Mouse (Mus musculus) hindlimb bud, embryonic 11.5 days (tissue): ENCODE results near the gene Prrg2.

Experiments used
- DNase-seq: peaks from one replicate; pipeline ENCODE4 v3.0.0-alpha.2; 2012; ENCODE audit warnings: low read depth, low spot score; ENCODE audit errors: extremely low spot score

The Prrg2 gene

DNA sequence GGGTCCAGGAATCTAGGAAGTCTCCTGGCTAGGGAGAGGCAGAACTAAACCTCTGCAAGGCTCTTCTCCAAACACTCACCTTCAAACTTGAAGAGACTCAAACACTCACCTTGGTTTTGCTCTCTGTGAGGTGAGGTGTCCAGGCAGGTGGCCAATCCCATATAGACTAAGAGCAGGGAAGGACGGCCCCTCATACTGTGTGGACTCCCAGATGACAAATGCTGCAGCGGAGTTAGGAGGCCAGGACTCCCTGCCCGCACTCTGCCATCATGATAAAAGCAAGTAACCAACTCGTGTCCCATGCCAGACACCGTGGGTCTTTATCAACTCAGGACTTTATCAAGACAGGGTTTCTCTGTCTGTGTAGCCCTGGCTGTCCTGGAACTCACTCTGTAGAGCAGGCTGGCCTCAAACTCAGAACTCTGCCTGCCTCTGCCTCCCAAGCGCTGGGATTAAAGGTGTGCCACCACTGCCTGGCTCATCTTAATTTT lies 1.8 kb downstream of the Prrg2 start:
- DNase-seq = no peak

DNA sequence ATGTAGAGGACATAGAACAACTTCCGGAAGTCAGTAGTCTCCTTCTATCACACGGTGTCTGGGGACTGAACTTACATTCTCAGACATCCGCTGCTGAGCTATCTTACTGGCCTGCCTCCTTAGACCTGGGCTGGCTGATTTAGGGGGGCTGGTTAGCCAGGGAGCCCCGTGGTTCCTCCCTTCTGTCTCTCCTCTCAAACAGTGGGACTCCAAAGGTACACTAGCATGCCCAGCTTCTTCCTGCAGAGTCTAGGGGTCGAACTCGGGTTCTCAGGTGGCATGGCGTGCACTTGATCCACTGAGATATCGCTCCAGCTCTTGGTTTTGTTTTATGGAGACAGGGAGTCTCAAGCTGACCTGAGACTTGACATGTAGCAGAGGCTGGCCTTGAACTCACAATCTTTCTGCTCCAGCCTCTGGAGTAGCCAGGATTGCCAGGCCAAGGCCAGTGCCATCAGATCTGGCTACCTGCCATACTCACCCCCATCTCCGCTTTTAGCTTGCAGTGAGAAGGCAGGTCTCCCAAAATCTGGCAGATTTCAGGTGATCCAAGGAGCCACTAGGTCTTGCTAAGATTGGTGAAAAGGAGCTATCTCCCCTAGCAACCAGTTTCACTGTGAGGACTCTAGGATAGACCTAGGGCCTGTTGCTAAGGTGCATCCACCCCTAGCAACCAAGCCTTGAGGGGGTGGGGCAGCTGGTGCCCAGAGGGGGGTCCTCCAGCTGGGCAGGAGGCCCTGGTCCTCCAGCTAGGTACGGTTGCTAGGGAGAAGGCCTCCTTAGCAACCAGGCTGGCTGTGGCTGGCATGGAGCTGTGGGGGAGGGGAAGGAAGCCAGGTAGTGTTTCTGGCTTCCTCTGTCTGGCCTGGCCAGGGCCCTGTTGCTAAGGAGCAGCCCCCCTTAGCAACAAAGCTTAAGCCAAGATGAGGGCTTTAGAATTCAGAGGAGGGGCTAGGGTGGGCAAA lies 3.6 kb downstream of the Prrg2 start:
- no peak for DNase-seq

DNA sequence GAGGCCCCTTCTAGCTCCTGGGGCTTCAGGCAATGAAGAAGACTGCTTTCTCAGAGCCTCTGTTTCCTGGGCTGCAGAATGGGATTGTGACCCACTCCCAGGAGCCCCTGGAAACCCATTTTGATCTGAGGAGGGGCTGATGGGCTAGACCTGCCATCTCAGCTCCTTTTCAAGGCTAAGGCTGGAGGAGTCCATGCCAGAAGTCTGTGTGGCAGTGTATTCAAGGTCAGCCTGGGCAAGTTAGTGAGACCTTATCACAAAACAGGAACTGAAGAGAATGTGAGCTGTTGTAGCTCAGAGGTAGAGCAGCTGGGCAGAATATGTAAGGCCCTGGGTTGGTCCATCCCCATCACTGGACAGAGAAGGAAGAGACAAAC lies 5.5 kb downstream of the Prrg2 start:
- no peak for DNase-seq

DNA sequence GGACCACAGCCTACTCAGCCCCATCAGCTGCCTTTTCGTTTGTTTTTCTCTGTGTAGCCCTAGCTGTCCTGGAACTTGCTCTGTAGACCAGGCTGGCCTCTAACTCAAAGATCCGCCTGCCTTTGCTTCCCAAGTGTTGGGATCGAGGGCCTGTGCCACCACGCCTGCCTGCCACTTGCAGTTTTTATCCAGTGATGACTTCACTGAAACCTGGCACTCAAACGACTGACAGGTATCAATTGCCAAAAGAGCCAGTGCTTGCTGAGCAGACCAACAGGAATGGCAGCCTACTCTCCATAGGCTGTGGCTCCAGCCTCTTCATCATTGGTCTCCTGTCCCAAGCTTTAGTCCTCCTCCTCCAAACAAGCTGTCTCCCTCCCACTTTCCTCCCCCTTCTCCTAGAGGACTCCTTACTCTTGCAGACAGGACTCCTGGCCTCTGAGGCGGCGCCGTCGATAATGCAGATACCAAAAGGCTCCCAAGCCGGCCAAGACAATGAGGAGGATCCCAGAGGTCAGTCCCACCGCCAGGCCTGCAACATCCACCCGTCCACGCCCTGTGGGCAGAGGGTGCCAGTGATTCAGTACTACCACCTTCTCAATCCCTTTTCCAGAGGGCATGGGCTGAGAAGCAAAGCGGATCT lies 6.0 kb downstream of the Prrg2 start:
- no peak for DNase-seq

DNA sequence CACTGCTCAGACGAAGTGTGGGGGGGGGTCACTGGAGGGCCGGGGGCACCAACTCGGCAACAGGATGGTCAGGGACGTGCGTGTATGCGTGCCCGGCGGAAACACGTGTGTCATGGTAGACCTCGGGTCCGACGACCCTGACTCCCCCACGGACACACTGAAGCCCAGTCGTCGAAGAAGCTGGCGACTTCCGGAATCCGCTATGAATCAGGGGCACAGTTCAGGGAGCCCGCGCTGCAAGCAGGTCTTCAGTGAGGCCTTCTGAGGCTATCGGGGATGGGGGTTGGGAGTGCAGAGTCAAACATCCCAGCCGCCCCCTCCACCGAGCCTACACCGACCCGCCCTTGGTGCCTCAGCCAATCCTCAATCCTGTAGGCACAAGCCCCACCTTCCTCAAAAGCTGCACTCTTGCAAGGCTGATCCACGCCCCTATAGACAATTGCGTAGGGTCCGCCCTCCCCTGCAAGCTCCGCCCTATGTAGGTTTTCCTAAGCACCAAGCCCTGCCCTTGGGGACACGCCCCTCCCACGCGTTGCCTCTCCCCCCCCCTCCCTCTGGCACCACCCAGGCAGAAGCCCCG lies 8.5 kb downstream of the Prrg2 start:
- DNase-seq = no peak

DNA sequence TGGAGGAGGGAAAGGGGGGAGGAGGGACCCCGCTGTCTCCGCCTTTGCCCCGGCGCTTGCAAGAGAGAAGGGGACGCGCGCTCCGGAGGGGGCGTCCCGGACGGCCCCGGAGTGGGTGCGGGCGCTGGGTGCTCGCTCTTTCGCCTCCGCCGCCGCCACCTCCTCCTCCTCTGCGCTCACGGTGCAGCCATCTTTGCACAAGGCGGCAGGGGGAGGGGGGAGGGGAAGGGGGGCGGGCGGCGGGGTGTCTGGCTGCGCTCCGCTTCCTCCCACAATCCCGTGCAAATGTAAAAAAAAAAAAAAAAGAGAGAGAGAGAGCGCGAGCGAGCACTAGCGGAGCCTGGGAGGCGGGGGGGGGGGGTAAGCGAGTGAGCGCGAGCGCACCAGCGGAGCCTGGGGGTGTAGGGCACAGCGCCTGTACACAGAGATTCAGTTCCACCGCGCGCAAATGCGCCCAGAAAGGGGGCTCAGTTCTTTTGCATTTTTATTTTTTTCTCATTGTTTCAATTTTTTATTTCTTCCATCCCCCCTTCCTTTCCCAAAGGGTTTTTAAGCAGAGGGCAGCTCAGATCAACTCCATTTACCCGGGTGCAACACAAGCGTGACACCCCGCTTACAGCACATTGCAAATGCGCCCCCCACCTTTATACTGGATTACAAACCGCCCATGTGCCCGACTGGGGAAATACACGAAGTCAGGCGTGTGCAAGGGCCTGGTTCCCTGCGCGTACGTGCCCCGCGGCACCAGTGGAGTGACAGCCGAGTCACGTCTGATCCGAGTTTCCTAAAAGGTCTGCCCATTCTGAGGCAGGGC lies 9.2 kb downstream of the Prrg2 start:
- no peak for DNase-seq

DNA sequence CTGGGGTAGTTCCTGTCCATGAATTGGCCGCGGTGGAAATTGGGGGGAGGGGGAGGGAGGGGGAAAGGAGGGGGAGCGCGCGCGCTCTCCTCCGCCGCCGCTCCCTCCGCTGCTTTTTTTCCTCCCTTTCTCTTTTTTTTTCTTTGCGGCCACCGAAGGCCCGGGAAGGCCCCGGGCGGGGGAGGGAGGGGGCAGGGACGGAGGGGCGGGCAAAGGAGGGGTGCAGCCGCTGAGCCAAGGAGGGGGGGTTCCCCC lies 9.7 kb downstream of the Prrg2 start, which contains the start of gene Prr12:
Prr12 (minus strand) TSS at position 20 of the 255 bp plus-strand sequence.
- DNase-seq = no peak

DNA sequence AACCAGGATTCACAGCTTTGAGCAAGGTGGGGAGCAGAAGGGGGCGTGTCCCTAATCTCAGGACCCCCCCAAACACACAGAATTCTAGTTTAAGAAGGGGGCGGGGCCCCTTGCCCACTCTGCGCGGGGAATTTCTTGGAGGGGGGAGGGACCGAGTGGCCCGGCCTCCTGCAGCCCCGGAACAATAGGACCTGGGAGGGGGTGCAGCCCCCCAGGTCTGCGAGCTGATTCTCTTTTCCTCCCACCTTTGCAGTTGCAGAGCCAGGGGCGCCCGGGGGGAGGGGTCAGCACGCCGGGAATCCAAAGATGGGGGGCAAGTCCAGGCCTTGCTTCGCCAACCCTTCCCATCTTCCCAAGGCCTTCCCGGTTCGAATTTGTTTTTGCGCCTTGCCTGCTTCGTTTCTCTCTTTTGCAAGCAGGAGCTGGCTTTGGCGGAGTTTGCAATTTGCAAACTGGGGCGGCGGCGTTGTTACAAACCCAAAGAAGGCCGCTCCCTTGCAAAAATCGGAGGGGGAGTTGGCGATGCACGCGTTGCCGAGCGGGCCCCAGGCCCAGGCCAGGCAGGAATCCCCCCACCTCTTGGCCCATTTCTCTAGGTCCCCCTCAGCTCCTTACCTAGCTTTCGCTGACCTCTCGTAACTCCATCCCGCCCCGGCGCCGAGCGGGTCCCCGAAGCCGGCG lies 10.2 kb downstream of the Prrg2 start:
- no peak for DNase-seq

DNA sequence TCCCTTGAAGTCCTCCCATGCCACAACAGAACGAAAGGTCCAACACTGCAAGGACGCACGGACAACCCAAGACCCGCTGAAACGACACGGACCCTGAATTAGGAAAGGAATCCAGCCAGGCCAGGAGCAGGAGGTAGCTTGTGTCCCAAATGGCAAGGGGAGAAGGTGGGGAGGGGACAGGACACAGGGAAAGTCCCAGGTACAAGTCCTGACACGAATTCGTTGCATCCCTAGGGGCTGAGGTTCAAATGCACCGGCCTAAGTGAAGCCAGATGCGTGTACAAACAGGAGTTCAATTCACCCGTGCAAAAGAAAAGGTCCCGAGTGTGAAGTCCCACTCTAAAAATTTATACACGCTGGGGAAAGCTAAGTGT lies 10.9 kb downstream of the Prrg2 start:
- no peak for DNase-seq

DNA sequence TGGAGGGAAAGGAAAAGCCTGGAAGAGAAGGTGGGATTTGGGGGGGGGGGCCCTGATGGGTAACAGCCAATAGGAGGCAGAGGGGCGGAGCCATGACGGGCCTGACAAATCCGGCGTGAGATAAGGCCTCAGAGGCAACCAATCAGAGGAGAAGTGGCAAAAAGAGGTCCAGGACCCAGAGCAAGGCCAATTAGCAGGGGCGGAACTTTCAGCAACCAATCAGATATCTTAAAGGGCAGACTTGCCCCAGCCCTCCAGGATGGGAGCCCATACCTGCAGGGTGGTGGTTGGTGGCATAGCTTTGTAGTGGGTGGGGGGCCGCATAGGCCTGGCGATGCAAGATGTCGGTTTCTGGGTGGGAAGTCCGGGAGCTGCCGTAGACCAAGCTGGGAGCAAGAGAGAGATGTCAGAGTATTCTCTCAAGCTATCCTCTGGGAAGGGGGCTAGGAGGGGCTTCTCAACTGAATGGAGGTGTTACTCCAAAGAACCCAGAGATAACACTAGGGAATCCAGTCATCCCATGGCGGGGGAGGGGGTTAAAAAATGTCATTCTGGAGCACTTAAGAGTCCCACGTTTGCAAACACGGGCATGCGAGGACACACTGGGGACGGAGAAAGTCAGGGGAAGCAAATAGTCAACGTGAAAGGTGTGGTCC lies 11.4 kb downstream of the Prrg2 start:
- DNase-seq = peak; percentile 80

DNA sequence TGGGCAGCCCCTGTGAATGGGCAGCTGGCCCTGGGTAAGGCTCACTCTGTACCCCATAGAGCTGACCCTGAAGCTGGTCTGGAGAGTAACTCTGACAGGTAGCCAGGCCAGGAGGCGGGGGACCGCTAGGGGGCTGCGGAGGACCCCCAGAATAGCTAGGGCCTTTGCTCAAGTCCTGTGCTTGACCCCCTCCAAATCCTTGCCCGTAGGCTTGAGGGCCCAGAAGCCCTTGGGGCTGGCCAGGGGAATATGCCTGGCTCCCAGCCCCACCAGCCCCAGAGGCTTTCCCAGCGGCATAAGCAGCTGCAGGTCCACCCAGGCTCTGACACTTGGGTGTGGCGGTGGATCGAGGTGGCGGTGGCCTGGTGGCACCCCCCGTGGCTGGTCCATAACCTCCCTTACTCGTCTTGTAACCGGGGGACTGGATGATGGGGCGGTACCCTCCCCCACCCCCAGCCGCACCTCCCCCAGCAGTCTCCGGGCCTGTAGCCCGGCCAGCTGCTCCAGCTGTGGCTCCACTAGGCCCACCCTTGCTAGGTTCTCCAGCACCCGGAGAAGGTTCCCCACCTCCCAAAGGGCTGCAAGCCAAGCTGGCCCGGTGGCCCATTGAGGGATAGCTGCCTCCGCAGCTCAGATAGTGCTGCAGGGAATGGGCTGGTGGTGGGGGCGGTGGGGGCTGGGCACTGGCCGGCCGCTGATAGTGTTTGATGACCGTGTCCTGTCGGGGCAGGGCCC lies 13.4 kb downstream of the Prrg2 start:
- no peak for DNase-seq

DNA sequence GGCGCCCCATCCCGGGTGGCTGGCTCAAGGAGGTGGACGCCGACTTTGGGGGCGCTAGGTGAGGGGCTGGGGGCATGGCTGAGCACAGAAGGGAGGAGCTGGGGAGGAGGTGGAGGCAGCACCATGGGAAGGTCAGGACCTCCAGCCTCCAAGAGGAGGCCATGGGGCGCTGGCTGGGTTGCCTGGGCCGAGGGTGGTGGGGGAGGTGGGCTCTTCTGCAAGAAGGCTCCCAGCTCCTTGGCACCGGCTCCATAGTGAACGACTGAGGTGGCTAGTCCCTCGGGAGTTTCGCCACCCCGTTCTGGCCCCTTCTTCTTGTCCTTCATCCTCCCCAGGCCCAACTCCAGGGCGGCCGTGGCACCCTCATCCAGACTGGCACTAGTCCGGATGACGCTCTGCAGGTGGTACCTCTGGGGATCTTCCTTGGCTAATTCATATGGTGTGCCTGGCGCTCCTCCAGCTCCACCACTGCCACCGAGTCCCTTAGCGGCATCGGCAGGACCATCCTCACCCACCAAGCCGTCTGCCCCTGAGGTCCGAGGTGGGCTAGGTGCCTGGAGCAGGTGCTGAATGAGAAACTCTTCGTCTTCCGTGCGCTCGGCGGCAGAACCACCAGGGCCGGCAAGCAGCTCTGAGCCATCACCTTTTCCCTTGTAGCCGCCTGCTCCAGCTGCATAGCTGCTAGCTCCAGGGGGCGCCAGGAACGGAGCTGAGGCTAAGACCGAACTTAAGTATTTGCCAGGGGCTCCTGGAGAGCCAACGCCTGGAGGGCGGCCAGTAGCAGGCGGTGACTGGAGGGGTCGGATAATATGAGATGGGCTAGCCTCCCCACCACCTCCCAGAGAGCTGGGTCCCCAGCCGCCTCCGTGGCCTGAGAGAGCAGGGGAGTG lies 14.2 kb downstream of the Prrg2 start:
- DNase-seq = no peak

DNA sequence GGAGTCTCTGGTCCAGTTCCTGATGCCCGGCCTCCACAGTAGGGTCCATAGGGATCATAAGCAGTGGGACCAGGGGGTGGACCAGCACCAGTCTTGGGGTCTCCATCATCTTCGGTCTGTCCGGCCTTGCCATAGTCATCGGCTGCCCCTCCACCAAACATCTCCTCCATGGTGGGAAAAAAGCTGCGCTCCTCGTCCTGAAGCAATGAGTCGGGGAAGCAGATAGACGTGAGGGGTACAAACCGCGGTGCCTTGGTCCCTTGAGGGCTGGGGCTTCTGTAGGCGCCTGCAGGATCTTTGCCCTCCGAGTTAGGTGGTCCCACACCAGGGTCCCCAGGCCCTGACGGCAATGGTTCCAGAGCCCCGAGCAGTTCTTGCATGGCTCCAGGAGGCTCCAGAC lies 15.0 kb downstream of the Prrg2 start:
- DNase-seq = no peak

DNA sequence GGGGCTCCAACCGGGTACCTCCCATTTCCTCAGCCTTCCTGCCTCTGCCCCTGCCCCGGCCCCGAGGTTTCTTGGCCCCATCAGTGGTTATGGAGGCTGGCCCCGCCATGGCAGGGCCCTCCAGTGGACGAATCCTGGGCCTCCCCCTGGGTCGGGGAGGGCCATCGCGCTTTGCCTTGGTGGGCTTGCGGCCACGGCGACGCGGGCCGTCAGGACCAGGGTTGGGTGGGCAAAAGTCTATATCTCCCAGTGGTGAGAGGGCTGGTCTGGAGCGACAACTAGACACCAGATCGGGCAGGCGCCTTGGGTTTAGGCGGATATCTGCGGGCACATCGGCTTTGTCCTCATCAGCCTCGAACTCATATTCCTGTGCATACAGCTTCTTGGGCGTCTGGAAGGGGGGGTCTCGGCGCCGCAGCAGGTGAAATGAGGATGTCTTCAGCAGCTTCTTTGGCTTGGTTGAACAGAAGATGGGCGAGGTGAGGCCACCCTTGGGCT lies 15.6 kb downstream of the Prrg2 start:
- DNase-seq = no peak

DNA sequence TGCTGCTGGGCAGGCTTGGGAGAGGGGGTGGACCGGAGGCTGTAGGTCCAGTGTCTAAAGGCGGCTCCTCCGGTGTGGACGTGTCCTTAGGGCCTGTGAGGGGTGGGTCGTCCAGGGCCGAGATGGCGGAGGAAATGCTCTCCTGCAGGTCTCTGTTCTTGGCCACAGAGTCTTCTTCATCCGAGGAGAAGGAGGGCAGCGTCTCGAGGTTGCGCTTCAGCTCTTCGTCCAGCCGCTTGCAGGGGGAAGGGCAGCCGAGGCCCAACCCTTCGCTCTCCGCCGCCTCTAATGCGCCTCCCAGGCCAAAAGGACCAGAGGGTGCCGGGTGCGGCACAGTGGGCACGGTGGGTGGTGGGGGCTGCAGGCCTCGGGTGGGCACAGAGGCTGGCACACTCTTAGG lies 16.7 kb downstream of the Prrg2 start:
- no peak for DNase-seq

DNA sequence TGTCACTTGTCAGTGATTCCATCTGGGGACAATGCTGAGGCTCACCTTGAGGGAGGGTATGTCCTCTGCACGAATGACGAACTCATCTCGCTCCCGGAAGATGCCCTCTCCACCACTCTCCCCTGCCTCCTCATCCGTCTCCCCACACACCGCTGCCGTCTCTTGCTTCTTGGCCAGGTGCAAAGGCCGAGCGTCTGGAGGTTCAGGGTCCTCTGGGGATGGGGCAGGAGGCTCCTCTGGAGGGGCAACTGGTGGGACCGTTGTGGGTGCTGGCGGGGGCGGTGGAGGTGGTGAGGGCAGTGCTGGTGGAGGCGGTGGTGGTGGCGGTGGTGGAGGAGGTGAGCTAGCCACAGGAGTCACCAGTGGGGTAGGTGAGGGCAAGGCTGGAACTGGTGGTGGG lies 19.2 kb downstream of the Prrg2 start:
- no peak for DNase-seq

DNA sequence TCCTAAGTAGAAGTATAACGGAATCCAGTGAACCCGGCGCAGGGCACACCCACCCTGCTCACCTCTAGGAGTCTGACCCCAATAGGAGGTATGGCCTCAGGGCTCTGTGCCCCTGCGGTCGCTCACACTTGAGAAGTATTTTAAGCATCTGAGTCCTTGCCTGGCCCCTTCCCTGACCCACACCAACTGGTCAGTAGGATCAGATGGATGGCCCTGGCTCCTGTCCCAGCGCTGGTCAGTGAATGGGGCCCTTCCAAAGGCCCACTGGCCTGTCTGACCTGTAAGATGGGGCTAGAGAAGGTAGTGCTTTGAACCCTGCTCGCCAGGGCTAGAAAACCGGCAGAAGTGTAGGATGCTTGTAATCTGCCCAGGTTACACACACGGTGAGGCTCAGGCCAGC lies 21.6 kb downstream of the Prrg2 start:
- no peak for DNase-seq

DNA sequence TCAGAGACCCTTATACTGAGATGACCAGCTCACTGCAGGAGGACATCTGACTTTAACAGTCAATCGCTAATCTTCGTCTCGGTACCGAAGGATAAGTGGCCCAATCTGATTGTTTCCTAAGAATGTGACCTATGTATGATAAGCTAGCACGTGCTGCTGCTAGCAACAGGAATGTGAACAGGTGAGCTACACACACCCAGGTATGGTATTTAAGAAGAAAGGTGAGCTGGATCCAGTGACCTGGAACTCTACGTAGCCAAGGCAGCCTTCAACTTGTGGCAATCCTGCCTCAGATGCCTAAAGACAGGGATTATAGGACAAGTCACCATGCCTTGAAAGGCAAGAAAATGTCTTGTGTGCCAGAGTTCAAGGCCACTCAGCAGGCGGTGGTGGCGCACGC lies 24.1 kb downstream of the Prrg2 start:
- DNase-seq = no peak
